Mouse (Mus musculus): ENCODE measurements at regions not wholly inside any gene's neighbourhood (a gene's known extent, or its start where the extent isn't known, plus 50 kb on each side); places are given as distances from the start of the nearest gene placed in this dataset.
A peak's percentile ranks its signal among the peaks of the same experiment; 100 is the strongest.

DNA sequence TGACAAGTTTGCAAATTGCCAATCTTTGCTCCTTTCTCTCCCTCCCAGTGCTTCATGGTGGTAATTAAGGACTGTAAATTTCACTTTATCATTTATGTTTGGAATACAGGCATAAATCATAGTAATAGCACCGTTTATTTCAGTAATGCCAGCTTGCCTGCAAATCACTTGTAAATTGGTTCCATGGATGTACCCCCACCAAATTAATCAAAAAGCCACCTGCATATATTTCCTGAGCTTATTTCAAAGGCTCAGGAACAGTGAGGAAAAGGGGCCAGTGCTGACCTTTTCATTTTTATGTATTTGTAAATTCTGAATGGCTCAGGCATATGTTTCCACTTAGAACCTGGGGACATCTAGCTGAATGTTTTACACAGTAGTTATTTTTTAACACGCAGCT is 115.0 kb downstream of the D3Ertd751e start:
- DNase-seq = no peak

DNA sequence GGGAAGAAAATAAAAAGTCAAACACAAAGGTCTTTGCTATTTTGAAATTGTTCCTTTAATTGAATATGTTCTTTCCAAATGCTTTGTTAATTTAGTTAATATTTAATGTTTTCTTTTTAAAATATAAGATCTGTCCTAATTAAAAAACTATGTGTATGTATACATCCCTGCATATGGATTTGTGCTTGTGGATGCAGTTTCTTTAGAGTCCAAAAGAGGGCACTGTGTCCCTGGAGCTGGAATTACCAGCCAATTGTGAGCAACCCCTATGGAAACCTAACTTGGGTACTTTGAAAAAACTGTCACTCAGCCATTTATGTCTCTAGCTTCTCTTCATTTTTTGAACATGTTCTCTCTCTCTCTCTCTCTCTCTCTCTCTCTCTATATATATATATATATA is 120.3 kb downstream of the D3Ertd751e start:
- DNase-seq = no peak

DNA sequence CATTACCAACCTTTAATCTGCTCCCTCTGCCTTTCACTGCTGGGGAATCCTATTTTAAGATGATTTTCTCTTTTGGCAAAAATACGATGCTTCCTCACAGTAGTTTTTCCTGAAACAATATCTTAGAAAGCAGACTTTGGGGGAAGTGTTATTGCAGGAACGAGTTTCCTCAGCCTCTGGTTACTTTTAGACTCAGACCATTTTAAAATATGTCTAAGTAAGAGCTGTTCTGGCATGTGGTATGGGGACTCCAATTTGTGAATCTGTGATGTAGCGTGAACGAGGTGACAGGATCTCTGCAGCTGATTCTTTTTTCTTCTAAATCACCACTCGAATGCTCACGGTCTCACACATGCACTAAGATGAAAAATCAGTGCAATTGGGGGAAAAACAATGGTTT is 166.5 kb downstream of the D3Ertd751e start:
- no peak for DNase-seq

DNA sequence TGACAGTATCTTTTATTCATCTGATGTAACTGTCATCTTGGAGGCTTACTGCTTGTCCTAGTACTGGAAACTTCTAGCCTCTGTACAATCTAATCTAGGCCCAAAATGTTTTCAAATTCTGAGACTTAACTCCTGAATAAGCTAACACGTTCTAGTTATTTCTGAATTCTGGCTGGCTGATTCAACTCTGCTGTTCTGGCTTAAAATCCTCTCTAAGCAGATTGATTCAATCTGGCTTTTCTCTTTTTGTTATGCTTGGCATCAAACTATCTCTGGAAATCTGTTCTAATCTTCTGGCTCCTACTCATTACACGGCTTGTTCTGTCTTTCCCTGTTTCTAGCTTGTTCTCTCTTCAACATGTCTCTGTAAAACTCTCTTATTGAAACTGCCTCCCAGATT is 170.8 kb downstream of the D3Ertd751e start:
- DNase-seq = no peak

DNA sequence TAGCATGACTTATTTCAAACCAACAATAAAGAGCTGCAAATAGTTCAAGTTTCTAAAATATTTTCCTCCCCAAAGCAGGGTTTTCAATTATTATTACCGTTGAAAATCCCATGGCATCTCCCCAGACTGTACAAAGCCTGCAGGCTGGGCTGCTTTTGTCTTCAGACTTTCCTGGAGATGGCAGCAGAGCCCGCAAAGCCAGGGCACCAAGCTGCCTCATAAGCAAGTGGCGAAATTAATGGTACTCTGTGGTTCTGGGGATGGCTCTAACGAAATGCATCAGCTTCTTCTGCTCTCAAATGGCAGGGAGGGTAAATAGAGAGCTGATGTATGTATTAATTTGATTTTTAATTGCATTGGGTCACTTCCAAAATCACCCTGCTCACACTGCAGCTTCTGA is 197.4 kb downstream of the D3Ertd751e start:
- DNase-seq = no peak

DNA sequence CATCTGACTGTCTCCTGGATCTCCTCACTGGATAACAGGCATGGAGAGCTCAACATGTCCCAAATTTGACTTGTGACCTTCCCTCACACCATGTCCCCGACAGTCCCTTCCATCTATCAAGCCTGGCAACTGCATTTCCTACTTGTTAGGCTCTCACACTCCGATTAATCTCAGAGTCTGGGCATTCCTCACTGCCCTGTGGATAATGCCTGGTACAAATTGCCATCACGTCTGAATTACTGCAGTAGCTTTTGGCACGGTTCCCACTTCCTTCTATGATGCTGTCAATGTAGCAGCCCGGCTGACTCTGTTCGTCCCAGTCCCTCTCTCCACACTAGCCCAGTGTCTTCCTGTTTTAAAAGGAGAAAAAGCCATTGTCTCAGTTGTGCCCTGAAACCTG is 200.6 kb downstream of the D3Ertd751e start:
- no peak for DNase-seq

DNA sequence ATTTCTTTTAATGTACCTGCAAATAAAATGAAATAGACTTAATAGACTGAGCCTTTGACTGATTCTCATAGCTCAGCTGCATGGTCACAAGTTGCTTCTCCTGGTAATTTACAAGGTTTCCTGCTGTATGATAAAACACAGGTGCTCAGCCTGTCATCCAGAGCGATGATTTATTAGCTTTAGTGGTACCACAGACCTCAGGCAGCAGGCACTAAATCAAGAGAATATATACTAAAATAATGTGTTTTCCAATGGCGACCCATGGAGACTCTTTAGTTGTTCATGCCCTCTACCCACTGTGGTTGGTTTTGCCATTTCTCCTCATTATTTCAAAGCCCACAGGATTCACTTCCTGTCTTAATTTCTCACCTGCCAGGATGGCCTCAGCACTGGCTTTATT is 207.0 kb downstream of the D3Ertd751e start:
- DNase-seq = no peak

DNA sequence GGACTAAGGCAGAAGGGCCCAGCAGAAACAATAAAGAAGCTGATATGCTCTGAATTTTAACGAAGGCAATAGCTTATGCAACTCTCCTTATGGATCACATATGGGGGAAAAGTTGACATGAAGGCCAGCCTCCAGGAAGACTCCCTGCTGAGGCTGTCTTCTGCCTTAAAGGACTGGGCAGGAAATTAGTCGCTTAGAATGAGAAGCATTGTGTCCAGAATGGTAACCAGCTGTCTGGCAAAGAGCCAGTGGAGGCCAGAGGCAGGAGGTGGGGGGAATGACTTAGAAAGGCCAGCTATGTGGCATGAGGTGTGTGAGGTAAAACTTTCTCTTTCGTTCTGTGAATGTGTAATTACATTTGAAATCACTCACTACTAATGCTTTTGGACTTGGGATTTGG is 215.0 kb downstream of the D3Ertd751e start:
- no peak for DNase-seq

DNA sequence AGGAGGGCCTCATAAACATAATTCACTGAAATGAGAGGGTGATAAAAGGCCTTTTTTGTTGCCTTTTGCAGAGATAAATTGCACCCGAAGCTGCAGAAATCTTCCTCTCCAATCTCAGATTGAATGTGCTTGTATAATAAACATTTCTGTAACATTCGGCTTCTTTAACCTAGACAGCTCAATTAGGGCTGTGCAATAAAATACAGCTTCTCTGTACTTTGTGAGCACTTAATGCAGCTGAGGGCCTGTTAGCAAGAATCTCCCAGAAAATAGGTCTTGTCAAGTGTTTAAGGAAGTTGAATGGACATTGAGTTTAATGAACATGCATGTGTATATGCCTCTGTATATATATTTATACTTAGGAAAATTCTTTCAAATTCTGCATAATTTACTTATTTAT is 217.8 kb downstream of the D3Ertd751e start:
- no peak for DNase-seq

DNA sequence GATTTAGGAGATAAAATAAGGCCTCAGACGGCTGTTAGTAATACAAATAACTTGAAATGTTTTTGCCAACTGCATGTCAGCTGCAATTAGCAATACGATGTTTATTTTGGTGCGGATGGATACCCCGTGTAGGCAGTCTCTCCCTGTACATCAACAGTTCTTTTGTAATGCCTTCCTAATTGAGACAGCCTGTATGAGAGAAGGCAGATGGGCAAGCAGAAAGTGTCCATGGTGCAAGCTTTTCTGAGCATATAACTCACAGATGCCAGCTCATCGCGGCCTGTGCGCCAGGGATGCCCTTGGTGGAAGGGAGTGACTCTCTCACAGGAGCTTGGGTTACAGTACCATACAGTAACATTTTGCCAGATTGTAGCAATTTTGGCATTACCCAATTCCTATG is 220.5 kb downstream of the D3Ertd751e start:
- DNase-seq = no peak

DNA sequence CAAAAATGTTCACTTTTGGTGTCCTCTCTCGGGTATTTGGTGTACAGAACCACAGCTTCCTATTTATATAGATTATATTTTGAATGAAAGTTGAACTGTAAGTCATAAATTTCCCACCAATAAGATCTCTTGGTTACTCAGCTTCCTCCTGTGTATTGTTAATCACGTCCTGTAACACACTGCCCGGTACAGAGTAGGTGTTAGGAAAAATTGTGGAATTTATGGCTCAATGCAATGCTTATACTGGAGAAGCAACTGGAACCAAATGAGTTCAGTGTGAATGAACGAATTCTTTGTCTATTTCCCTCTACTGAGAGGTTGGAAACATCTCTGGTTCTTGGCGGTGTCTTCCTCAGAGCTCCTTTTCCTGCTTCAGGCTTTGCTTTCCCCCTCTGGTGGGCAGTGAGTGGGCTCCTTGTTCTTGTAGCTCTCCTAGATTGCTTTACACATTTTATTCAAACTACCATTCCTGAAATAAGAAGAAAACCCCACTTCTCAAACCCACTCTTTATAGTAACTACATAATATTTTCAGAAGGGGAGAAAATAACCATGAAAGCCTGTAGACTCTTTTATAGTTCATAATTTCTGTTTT is 264.4 kb downstream of the D3Ertd751e start:
- no peak for DNase-seq

DNA sequence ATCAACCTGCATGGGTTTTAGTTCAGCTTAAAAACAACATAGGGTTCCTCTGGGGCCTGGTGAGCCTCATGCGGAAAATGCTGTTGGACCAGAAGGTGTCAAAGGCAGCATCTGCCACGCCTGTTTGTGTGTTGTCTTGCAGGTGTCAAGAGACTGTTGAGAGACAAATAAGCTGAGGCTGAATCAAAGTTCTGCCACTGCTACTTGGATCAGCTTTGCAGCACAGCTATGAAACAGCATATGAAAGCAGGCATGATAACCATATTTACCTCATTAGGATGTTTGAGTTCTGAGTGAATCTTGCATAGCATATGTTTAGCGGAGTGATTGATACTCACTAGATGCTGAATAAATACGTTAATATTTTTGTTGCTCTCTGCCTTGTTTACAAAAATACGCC is 280.8 kb downstream of the D3Ertd751e start:
- no peak for DNase-seq

DNA sequence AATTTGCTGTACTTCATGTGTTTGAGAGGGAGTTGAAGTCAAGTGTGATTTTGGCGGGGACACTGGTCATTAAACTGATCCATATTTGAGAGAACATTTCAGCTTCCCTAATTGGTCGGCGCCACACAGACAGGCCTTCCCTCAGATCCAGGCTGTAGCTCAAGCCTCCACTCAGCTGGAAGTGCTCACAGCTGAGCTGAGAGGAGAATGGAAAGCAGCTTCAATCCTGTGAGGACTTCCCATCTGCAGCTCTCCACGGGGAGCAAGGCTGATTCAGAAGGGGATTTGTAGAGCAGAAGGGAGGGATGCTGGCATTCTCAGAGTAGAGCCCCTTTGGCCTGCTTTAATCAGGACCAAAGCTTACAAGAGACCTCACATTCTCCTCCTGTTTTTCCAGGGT is 297.2 kb downstream of the D3Ertd751e start:
- DNase-seq = no peak

DNA sequence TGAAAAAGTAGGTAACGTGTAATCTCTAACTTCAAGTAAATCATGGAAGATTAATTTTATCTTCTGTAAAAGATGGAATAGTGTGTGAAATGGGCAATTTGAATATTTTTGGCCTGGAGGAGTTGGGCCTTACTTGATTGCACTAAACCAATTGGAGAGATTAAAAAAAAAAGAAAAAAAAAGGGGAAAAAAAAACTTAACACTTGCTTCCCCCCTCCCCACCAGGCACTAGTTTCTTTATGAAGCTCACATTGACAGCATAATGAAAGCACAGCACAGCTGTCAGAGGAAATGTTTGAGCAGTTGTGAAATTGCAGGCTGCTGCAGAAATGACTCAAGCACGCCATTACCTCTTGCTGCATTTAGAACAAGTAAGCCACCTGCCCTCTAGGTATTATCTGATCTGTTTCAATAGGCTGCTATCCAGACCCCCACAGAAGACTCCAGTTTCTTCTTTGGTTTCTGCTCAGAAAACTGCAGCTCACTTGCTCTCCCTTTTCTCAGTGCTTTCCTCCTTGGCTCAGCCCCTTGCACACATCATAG is 297.9 kb downstream of the D3Ertd751e start:
- DNase-seq = no peak

DNA sequence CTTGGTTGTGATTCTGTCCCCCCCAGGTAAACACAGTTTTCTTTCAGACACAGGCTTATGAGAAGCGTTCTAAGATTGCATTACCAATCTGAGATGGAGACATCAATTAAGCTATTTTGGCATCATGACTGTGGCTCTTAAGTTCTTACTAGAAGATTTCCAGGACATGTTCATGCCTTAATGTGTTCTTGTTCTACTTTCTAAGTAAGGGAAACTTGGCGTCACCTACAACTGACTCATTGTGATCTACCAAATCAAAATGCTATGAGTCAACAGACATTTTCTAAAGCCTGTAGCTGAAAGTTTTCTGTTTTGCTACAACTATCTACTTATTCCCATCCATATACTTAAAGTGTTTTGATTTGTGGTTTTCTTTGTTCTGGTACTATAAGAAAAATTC is 298.5 kb downstream of the D3Ertd751e start:
- DNase-seq = no peak

DNA sequence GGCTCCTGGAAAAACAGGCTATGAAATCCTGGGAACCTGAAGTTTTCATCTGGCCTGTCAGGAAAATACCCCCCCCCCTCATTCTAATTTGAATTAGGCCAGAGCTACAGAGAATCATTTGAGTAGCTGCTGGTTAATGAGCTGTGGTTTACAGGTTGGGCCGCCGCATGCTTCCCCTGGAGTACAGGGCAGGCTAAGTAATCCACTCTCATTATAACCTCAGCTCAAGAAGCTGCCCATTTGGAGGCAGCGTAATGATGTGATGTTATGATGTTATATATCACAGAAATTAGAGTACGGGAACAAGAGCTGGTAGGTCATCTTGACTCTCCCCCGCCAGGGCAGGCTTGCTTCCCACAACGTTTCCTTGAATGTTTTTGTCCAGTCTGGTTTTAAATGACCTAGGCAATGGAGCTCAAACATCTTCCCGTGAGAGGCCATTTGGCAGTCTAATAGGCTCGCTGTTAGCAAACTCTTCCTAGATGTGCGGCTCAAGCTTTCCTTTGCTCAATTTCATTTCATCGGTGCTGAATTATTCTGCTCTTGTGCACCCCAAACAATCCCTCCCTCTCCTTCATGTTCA is 315.0 kb downstream of the D3Ertd751e start:
- no peak for DNase-seq

DNA sequence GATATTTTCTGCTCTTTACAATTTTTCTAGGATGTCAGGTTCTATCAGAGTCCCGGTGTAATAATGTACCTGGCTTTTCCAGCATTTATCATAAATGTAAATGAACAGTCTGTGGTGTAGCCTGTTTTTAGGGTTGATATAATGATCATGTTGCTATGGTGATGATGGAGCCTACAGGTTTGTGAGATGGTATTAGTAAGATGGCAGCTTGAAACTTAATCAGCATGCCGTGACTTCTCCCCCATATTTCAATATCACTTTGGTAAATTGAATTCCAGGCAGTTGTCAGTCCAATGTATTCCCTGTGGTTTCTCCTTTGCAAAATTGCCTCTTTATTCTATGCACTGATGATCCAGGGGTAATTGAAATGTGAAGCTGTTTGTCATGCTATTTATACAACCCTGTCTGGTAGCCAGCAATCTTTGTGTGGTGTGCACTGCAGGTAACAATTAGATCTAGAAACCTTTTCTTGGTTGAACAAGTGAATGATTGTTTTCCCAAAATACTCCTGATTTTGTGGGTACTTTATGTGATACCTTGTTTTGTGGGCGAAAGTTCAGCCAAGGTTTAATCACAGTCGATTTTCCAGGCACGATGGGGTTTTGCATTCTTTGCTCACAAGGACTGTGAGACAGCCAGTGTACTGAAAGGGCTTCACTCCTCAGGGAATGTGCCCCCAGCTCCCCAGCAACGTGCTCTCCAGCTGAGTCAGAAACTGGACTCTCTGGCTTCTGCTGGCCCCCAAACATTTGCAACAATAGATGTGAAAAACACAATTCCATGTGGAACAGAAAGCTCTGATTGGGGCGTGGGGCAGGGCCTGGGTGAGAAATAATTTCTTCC is 322.9 kb downstream of the D3Ertd751e start:
- no peak for DNase-seq

DNA sequence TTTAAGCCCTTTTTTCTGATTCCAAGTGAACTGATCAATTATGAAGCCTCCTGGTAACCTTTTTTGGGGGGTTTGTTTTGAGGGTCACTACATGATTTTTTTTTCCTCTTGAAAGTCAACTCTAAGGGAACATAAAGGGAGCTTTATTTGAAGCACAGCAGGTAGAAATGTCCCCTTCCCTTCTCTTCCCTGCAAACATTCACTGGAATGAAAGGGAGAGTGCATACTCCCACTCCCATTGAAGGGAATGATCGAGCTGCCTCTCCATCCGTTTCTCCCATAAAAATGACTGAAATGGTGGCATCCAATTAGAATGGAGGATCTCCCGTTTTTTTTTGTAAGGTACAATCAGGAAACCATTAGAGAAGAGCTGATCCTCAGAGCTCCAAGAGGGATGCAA is 323.6 kb downstream of the D3Ertd751e start:
- no peak for DNase-seq

DNA sequence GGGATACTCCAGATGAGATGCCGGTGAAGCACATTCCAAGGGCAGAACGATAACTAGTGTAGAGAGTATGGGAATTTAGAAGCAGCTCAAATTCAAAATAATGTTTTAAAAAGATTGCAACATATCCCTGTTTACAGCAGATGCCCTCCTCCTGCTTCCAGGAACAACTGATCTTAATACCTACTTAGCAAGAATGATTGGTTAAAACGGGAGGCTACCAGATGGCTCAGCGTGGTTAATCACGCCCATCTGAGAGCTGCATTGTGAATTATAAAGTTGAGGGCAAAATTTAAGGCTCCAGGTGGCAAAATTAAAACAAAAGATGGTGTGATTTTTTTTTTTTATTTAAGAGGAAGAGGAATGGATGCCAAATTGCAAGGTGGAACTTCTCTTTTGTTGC is 324.6 kb downstream of the D3Ertd751e start:
- DNase-seq = no peak

DNA sequence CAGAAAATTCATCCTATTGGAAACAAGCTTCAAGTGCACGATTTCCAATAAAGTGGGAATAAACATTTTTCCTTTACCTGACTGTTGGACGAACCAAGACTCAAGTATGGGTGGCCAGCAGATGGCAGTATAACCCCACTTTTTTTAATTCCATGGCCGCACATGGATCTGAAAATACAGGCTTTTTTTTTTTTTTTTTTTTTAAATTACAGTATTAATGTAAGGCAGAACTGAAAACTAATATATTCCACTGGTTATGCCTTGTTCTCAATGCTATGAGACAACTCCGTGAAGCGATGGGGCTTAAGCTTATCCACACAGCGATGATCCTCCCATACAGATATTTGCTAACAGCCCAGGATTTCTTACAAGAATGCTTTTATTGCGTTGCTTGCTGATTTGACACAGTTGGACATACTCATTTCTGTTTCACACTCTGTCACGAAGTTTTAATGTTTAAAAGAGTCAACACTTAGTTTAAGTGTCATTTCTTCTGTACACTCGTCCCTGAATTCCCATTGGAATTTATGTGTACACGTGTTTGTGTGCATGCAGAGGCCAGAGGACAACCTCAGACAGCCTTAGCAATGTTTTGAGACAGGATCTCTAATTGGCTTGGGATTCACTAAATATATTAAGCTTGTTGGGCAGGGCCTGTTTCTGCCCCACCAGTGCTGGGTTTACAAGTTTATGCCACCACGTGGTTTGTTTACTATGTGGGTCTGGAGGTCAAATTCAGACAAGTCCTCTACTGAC is 332.3 kb downstream of the D3Ertd751e start:
- DNase-seq = peak in 1 of 2 experiments; percentile 19

DNA sequence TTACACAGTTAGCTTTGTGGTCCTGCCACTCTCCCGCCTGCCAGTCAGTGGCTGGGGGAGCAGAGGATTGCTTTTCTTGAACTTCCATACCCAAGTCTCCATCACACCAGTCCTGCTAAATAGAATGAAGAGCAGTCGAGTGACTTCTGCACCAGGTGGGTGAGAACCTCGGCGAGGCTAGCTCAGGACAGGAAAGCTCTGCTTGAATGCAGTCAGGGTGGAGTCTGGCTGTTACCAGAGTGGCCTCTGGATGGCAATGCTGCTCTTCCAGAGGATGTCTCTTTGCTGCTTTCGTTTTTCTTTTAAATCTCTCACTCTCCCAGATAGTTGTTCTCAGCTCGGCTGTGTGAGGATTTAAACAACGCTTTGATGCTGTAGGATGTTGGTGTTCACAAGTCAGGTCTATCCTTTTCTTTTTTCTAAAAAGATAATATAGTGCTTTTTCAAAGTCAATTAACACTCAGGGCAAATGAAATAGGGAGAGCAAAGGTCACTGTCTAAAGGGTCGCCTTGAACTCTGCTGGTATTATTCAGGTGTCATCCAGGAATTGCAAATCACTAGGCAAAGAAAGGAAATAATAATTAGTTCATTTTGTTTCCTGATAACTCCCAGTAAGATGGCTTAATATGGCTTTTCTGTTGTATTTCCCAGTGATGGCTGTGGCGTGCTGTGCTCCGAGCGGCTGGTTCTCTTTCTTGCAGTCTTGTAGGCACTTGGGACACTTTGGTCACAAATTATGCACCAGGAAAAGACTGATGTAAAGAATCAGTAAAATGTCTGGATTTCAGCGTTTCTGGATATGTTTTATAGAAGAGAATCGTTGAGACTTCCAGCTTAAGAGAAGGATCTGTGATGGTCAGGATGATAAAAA is 368.8 kb downstream of the D3Ertd751e start:
- peak in 1 of 2 experiments; percentile 4 for DNase-seq
